ENCODE assay signal across 8 mouse cellular contexts in the genomic region with DNA sequence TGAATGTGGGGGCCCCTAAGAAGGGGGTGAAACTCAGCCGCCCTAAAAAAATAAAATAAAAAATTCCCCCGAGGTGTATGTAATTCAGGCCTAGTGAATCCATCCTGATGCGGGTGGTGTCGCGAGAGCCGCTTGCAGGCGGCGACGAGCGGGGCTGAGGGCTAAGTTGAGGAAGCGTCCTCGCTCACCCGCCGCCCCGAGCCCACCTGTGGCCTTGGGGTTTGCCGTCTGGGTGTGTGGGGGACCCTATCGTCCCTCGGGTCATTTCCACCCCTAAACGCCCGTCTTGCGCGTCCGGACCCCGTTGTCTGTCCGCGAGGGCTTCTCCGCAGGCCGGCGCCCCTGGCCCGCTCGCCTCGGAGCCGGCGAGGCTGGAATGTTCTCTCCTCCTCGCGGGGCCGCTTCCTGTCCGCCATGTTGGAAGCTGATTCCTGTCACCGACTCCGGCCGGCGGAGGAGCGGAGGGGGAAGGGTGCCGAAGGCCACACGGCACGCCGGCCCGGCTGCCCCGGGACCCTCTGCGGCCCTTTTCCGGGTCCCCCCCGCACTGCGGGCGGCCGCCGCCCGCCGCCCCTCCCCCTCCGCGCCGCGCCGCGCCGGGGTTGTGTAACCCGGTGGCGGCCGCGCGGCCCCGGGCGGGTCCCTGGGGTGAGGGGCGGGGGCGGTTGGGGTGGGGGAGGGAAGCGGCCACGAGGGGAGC. TPM values are rescaled to one million over a fixed set of nuclear protein-coding genes. Genes with fewer than 3 reads are reported as not detected.
A peak's percentile ranks its signal among the peaks of the same experiment; 100 is the strongest.
DNase-seq lines count a peak whose midpoint lies in the region; ATAC-seq and TF ChIP-seq lines count a peak whose summit lies in the region.

No protein-coding gene starts in this region.

- peak; percentile 80 for DNase-seq in 3134 (ENCODE audit: extremely low read depth, insufficient read length, low spot score)
- peak; percentile 70 to 81 for DNase-seq in adrenal gland, postnatal 36 days
- DNase-seq in heart, adult 9 months (ENCODE audit: low spot score in 2 of 2), result peak; percentile 68 to 72
- no peak for DNase-seq in liver, adult 2 months (ENCODE audit: extremely low read depth, low read depth, low spot score)
- peak; percentile 66 to 86 for DNase-seq in spleen, postnatal 4 days (ENCODE audit: low spot score in 2 of 2)

- H3K4me3 ChIP-seq in embryonic facial prominence, embryonic 15.5 days (replicated peaks), result peak overlapping the region; percentile 100
- peak overlapping the region; percentile 99 for H3K4me3 ChIP-seq in kidney, embryonic 14.5 days (ENCODE audit: low read length)
- peak overlapping the region; percentile 91 for H3K4me3 ChIP-seq in liver, adult 2 months (ENCODE audit: insufficient read depth, low read depth, low read length)

- H3K27me3 ChIP-seq in embryonic facial prominence, embryonic 15.5 days, result no peaks in the 10 kb centered on the region
- no peaks in the 10 kb centered on the region for H3K27me3 ChIP-seq in kidney, embryonic 14.5 days (ENCODE audit: control insufficient read depth, insufficient read depth, low read length)
- no peaks in the 10 kb centered on the region for H3K27me3 ChIP-seq in liver, adult 2 months (ENCODE audit: control insufficient read depth, insufficient read depth, low read length)

- H3K4me2 ChIP-seq in embryonic facial prominence, embryonic 15.5 days (replicated peaks), result peak overlapping the region; percentile 58
- peak overlapping the region; percentile 53 for H3K4me2 ChIP-seq in kidney, embryonic 14.5 days (replicated peaks; ENCODE audit: low read depth, low read length)

- peaks cover 11% of the 10 kb centered on the region for H3K79me2 ChIP-seq in liver, adult 2 months (ENCODE audit: control insufficient read depth, insufficient read depth, low read length)

- no peaks in the 10 kb centered on the region for H3K9me3 ChIP-seq in embryonic facial prominence, embryonic 15.5 days (replicated peaks)
- no peaks in the 10 kb centered on the region for H3K9me3 ChIP-seq in kidney, embryonic 14.5 days (ENCODE audit: control insufficient read depth, low read length)

- peaks cover 6% of the 10 kb centered on the region for H3K4me1 ChIP-seq in embryonic facial prominence, embryonic 15.5 days
- H3K4me1 ChIP-seq in kidney, embryonic 14.5 days (ENCODE audit: control insufficient read depth, insufficient read depth, low read length), result peaks cover 7% of the 10 kb centered on the region
- peaks cover 7% of the 10 kb centered on the region for H3K4me1 ChIP-seq in liver, adult 2 months (ENCODE audit: control insufficient read depth, insufficient read depth, low read length)

- no peak for TF ChIP-seq CTCF in liver, adult 2 months (IDR thresholded peaks at IDR 0.05; ENCODE audit: low read depth, low read length)

- H3K9ac ChIP-seq in embryonic facial prominence, embryonic 15.5 days, result peak overlapping the region; percentile 96
- H3K9ac ChIP-seq in kidney, embryonic 14.5 days (ENCODE audit: low read depth, low read length), result peak overlapping the region; percentile 96
- H3K9ac ChIP-seq in liver, adult 2 months (ENCODE audit: low read depth, low read length), result peak overlapping the region; percentile 100

- no peak for TF ChIP-seq POLR2A in liver, adult 2 months (IDR thresholded peaks at IDR 0.05; ENCODE audit: extremely low read depth, insufficient read depth, low read length)

- H3K27ac ChIP-seq in embryonic facial prominence, embryonic 15.5 days (replicated peaks), result peak overlapping the region; percentile 99
- peak overlapping the region; percentile 97 for H3K27ac ChIP-seq in kidney, embryonic 14.5 days (ENCODE audit: low read depth, low read length)
- peak overlapping the region; percentile 100 for H3K27ac ChIP-seq in liver, adult 2 months (replicated peaks; ENCODE audit: insufficient read depth, low read depth, low read length)

- ATAC-seq in embryonic facial prominence, embryonic 15.5 days (ENCODE audit: insufficient number of reproducible peaks, low FRiP score, low TSS enrichment, low read depth), result no peak
- ATAC-seq in kidney, embryonic 14.5 days (ENCODE audit: low FRiP score, low TSS enrichment), result peak; percentile 29
- ATAC-seq in monocyte, adult 5-6 weeks (replicated peaks; ENCODE audit: insufficient number of reproducible peaks, low FRiP score, low TSS enrichment, poor library complexity, severe bottlenecking), result 0 out of 2 replicates have a peak, but pooled peaks have one; percentile 28

- under 1% methylated on average over 65 of the region's 76 CpGs for WGBS in embryonic facial prominence, embryonic 15.5 days
- WGBS in kidney, embryonic 14.5 days, result under 1% methylated on average over 49 of the region's 76 CpGs
- WGBS in liver, adult 2 months, result under 1% methylated on average over 65 of the region's 76 CpGs

- H3K36me3 ChIP-seq in embryonic facial prominence, embryonic 15.5 days, result peaks cover 6% of the 10 kb centered on the region
- peaks cover 17% of the 10 kb centered on the region for H3K36me3 ChIP-seq in kidney, embryonic 14.5 days (ENCODE audit: control insufficient read depth, insufficient read depth, low read length)
- peaks cover 11% of the 10 kb centered on the region for H3K36me3 ChIP-seq in liver, adult 2 months (ENCODE audit: control insufficient read depth, insufficient read depth, low read length)

RNA-seq across cellular contexts. Expression of gene Nufip2, which starts 1.0 kb away (rescaled TPM):
- 10 to 100 TPM; 80.8 to 82.4 TPM for total RNA-seq in adrenal gland, postnatal 36 days (2021)
- 5.1 and 5.2 TPM in 2 replicates for polyA plus RNA-seq in embryonic facial prominence, embryonic 15.5 days (2015; fragmentation: Nextera tagmentation; extraction: Ambion mirVana)
- 9.2 and 9.7 TPM in 2 replicates for polyA plus RNA-seq in kidney, embryonic 14.5 days (2014; fragmentation: Nextera tagmentation; extraction: Ambion mirVana)
- total RNA-seq in liver, adult 2 months (2014; rRNA removed), result 21.7 and 25.0 TPM in 2 replicates
- polyA plus RNA-seq in liver, adult 2 months (2012; rRNA removed), result 5.4 and 8.3 TPM in 2 replicates
- 135 to 169 TPM (median 146 TPM) in 3 replicates for total RNA-seq in monocyte, adult 5-6 weeks (2017)

RNA-seq across cellular contexts. Expression of gene Cryba1, which starts 38.1 kb away (rescaled TPM):
- not detected for total RNA-seq in adrenal gland, postnatal 36 days (2021)
- polyA plus RNA-seq in embryonic facial prominence, embryonic 15.5 days (2015; fragmentation: Nextera tagmentation; extraction: Ambion mirVana), result 6.0 and 7.2 TPM in 2 replicates
- not detected in 2 replicates for polyA plus RNA-seq in kidney, embryonic 14.5 days (2014; fragmentation: Nextera tagmentation; extraction: Ambion mirVana)
- not detected in 2 replicates for total RNA-seq in liver, adult 2 months (2014; rRNA removed)
- not detected in 2 replicates for polyA plus RNA-seq in liver, adult 2 months (2012; rRNA removed)
- total RNA-seq in monocyte, adult 5-6 weeks (2017), result not detected in 3 replicates
